Mouse (Mus musculus): ENCODE measurements around the gene Foxk1. TPM values are rescaled to one million over a fixed set of nuclear protein-coding genes. Genes with fewer than 3 reads are reported as not detected.

Gene Foxk1
- polyA plus RNA-seq, 1 experiment, result 19.4 TPM

DNA sequence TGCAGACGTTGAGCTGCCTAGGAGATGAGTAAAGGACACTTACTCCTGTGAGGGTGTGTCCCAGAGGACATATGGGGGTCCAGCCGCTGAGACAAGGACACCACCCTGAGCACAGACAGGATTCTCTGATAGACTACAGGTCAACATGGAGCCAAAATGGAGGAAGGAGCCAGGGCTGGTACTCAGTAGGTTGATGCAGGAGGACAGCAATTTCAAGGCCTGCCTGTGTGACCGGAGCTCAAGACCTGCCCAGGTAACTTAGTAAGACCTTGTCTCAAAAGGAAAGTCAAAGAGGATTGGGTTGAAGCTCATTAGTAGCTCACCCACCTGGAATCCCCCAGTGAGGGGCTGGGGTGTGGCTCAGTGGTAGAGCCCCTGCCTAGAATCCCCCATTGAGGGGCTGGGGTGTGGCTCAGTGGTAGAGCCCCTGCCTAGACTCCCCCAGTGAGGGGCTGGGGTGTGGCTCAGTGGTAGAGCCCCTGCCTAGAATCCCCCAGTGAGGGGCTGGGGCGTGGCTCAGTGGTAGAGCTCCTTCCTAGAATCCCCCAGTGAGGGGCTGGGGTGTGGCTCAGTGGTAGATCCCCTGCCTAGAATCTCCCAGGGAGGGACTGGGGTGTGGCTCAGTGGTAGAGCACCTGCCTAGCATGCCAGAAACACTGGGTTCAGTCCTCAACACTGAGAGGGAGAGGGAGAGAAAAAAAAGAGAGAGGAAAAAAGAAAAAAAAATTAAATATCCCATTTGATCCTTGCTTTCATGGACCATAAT lies 30.7 kb upstream of the Foxk1 start:
- H3K4me3 ChIP-seq (ENCODE audit: insufficient read depth, low read length), result no peak overlapping the region
- no peak for TF ChIP-seq POLR2A (IDR thresholded peaks at IDR 0.05; ENCODE audit: extremely low read depth, insufficient read depth, low read length)
- no peak for TF ChIP-seq CTCF (IDR thresholded peaks at IDR 0.05; ENCODE audit: extremely low read depth, insufficient read depth, low read length)
- peaks cover 3% of the 10 kb centered on the region; the same call in 1 of the 2 replicates for H3K4me1 ChIP-seq (ENCODE audit: control insufficient read depth, insufficient read depth, low read length)
- H3K27ac ChIP-seq (ENCODE audit: insufficient read depth, low read length), result no peak overlapping the region

DNA sequence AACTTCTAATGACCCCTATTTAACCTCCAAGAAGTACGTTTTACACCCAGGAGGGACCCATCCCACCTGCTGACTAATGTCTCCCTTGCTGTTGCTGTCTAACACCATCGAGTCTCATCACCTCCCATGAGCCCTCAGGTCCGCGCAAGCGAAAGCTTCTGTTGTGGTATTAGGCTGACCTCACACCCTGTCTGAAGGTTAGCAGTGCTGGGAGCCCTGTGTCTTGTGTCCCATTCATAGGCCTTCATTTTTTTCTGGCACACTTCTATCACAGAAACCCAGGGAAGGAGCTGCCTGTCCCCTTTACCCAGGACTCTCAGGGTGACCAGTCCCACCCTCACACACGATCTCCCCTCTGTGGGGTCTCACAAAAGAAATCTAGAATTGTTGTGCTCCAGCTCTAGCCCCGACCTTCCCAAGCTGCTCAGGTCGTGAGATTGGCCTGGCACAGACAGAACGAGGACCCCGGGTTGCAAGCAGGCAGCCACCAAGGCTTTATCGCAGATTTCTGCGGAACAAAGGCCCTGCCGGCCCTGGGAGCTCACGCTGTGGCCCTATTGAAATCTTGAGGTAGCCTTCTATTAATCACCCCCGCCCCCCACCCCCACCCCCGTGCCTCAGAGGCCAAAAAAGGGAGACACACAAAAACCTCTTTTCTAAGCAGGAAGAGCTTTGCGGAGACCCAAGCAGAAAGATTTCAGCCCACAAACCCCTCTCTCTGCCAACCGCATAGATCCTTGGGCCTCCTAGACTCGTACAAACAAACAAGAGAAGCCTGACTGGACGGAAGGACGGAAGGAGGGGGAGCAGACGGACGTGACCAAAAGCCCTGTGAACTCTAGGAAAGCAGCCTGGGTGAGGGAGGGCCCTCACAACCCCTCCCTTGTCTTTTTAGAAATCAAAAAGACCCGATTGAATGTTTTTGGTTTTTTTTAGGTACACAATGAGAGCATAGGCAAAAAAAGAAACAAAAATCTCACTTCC lies 29.8 kb upstream of the Foxk1 start:
- H3K4me1 ChIP-seq (ENCODE audit: control insufficient read depth, insufficient read depth, low read length), result peaks cover 3% of the 10 kb centered on the region; the same call in 1 of the 2 replicates
- no peak for TF ChIP-seq POLR2A (IDR thresholded peaks at IDR 0.05; ENCODE audit: extremely low read depth, insufficient read depth, low read length)
- TF ChIP-seq CTCF (IDR thresholded peaks at IDR 0.05; ENCODE audit: extremely low read depth, insufficient read depth, low read length), result no peak
- H3K4me3 ChIP-seq (ENCODE audit: insufficient read depth, low read length), result no peak overlapping the region
- H3K27ac ChIP-seq (ENCODE audit: insufficient read depth, low read length), result no peak overlapping the region

DNA sequence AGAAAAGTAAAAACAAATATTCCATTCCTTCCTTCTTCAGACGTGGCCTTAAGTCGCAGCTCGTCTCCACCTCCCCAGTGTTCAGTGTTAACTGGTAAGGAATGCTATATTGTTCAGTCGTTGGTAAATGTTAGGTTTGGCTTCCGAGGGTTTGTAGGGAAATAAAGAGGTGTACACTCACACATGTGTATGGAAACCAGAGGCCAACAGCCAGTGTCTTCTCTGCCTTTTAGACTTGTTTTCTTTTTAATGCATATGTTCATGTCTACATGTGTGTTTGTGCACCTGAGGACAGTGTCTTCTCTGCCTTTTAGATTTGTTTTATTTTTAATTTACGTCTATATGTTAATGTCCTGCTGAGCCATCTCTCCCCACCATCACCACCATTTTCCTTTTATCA lies 29.1 kb upstream of the Foxk1 start:
- no peak overlapping the region for H3K27ac ChIP-seq (ENCODE audit: insufficient read depth, low read length)

DNA sequence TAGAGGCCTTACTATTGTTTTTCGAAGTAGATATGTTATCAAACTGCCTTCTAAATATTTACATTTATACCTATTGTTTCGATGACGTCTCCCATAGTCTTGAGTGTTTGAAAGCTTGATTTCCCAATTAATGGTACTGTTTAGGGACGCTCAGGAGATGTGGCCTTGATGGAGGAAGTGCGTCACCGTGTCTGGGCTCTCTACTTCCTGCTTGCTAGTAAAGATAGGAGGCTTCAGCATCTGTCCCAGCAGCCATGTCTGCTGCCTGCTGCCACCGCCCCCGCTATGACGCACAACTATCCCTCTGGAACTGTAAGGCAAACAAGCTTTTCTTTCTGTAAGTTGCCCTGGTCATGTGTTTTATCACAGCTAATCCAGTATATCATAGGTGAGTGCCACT lies 27.0 kb upstream of the Foxk1 start:
- Histone ChIP-seq H3K27ac (ENCODE audit: insufficient read depth, low read length) (no peak overlapping the region), H3K4me1 (ENCODE audit: control insufficient read depth, insufficient read depth, low read length) (no peaks in the 10 kb centered on the region), H3K4me3 (ENCODE audit: insufficient read depth, low read length) (no peak overlapping the region)
- TF ChIP-seq POLR2A (IDR thresholded peaks at IDR 0.05; ENCODE audit: extremely low read depth, insufficient read depth, low read length) (no peak), CTCF (IDR thresholded peaks at IDR 0.05; ENCODE audit: extremely low read depth, insufficient read depth, low read length) (no peak)

More for the DNA sequence above, 29.1 kb upstream of the Foxk1 start:
- peaks cover 1% of the 10 kb centered on the region; the same call in 1 of the 2 replicates for H3K4me1 ChIP-seq (ENCODE audit: control insufficient read depth, insufficient read depth, low read length)
- no peak for TF ChIP-seq POLR2A (IDR thresholded peaks at IDR 0.05; ENCODE audit: extremely low read depth, insufficient read depth, low read length)
- TF ChIP-seq CTCF (IDR thresholded peaks at IDR 0.05; ENCODE audit: extremely low read depth, insufficient read depth, low read length), result no peak
- no peak overlapping the region for H3K4me3 ChIP-seq (ENCODE audit: insufficient read depth, low read length)

DNA sequence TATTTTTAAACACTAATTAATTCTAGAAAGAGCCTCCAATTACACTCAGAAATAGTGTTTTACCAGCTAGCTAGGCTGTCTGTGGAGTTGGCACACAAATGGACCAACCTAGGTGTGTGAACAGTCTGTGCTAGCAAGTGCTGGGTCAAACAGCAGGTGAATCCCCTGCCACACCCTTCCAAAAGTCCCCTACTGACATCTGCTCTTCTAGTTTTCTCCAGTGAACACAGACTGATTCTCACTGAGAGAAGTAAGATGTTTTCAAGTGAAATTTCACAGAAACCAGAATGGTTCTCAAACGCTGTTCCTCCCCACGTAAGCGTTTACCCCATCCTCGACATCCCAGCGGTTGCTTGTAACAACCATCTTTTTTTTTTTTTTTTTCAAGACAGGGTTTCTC lies 25.7 kb upstream of the Foxk1 start:
- Histone ChIP-seq H3K27ac (ENCODE audit: insufficient read depth, low read length) (no peak overlapping the region), H3K4me3 (ENCODE audit: insufficient read depth, low read length) (no peak overlapping the region), H3K4me1 (ENCODE audit: control insufficient read depth, insufficient read depth, low read length) (no peaks in the 10 kb centered on the region)
- no peak for TF ChIP-seq POLR2A (IDR thresholded peaks at IDR 0.05; ENCODE audit: extremely low read depth, insufficient read depth, low read length)
- TF ChIP-seq CTCF (IDR thresholded peaks at IDR 0.05; ENCODE audit: extremely low read depth, insufficient read depth, low read length), result no peak

DNA sequence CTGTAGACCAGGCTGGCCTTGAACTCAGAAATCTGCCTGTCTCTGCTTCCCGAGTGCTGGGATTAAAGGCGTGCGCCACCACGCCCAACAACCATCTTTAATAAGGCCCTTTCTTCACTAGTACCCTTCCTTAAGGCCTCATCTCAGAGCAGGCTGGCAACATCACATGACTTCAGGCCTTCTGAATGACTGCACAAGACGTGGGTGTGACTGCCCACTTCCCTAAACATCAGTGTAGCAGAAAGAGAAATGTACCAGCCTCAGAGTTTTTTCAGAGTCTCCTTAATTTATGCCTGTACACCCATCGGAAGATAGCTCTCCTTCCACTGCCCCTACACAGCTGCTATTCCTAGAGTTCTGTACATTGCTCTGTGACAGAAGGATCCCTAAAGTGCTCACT lies 25.2 kb upstream of the Foxk1 start:
- no peaks in the 10 kb centered on the region for H3K4me1 ChIP-seq (ENCODE audit: control insufficient read depth, insufficient read depth, low read length)
- TF ChIP-seq POLR2A (IDR thresholded peaks at IDR 0.05; ENCODE audit: extremely low read depth, insufficient read depth, low read length) (no peak), CTCF (IDR thresholded peaks at IDR 0.05; ENCODE audit: extremely low read depth, insufficient read depth, low read length) (no peak)
- no peak overlapping the region for H3K4me3 ChIP-seq (ENCODE audit: insufficient read depth, low read length)
- no peak overlapping the region for H3K27ac ChIP-seq (ENCODE audit: insufficient read depth, low read length)

DNA sequence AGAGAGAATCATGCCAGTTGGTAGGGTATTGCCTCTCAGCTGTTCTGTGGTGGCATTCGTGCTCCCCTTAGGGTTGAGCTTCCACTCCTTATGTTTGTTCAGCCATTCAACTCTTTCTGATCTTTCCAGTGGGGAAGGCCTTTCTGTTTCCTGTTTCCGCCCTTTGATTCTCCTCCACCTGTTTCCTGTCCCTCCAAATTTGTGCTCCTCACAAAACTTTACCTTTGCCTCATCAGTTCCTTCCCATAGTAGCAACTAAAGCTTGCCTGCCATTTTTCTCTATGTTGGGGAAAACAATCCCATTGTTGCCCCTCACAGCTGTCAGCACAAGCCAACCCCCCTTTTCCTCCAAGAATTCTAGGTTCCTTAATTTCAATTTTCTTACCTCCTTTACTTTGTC lies 23.2 kb upstream of the Foxk1 start:
- TF ChIP-seq CTCF (IDR thresholded peaks at IDR 0.05; ENCODE audit: extremely low read depth, insufficient read depth, low read length) (no peak), POLR2A (IDR thresholded peaks at IDR 0.05; ENCODE audit: extremely low read depth, insufficient read depth, low read length) (no peak)
- H3K4me1 ChIP-seq (ENCODE audit: control insufficient read depth, insufficient read depth, low read length), result no peaks in the 10 kb centered on the region
- H3K27ac ChIP-seq (ENCODE audit: insufficient read depth, low read length), result no peak overlapping the region
- no peak overlapping the region for H3K4me3 ChIP-seq (ENCODE audit: insufficient read depth, low read length)

DNA sequence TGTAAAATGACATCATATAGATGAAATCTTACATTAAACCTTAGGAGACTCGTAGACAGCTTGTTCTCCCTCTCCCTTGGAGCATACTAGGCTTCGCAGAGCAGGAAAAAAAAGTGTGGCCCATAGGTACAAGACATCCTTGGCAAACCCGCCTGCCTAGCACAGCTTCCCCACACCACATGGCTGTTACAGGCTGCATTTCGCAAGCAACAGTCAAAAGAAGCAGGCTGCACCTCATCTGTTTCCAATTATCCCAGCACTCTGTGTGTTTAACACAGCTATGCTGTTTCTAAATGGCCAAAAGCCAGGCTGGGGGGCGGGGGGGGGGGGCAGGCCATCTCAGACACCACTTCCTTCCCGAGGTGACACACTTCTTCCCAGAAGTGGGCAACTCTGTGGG lies 20.8 kb upstream of the Foxk1 start:
- no peak for TF ChIP-seq CTCF (IDR thresholded peaks at IDR 0.05; ENCODE audit: extremely low read depth, insufficient read depth, low read length)
- no peaks in the 10 kb centered on the region for H3K4me1 ChIP-seq (ENCODE audit: control insufficient read depth, insufficient read depth, low read length)
- no peak overlapping the region for H3K27ac ChIP-seq (ENCODE audit: insufficient read depth, low read length)
- H3K4me3 ChIP-seq (ENCODE audit: insufficient read depth, low read length), result no peak overlapping the region

DNA sequence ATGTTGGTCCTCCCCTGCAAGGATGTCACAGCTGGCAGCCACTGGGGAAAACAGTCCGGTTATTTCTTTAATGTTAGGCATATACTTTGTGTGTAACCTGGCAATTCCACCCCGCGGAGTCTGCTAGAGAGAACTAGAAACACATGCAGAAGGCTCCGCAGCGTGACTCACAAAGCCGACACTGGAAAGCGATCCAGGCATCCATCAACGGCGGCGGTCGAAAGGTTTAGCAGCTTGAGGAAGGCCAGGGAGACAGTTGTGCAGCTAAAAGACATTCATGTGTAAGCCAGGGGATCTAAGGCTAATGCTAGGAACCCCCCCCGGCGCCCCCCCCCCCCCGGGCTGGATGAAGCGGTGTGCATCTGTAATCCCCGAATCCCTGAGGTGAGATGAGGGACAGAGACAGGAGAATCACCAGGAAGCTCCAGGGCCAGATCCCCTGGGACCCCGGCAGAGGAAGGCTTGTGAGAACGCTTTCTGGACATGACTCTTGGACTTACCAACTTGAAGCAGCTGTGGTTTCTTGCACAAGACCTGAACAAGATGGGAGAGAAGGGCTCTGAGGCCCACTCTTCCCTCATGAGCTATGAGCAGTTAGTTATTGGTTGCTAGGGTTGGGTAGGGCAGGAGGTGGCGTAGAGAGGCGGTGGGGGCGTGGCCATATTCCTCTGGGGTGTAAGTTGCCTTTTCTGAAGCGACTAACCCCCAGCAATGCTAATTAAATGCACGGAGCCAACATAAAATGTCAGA lies 16.2 kb upstream of the Foxk1 start:
- H3K27ac ChIP-seq (ENCODE audit: insufficient read depth, low read length), result no peak overlapping the region
- H3K4me3 ChIP-seq (ENCODE audit: insufficient read depth, low read length), result no peak overlapping the region
- TF ChIP-seq CTCF (IDR thresholded peaks at IDR 0.05; ENCODE audit: extremely low read depth, insufficient read depth, low read length), result no peak
- TF ChIP-seq POLR2A (IDR thresholded peaks at IDR 0.05; ENCODE audit: extremely low read depth, insufficient read depth, low read length), result no peak
- H3K4me1 ChIP-seq (ENCODE audit: control insufficient read depth, insufficient read depth, low read length), result peaks cover 8% of the 10 kb centered on the region

Data from cortical plate, adult 2 months (tissue).